Mouse (Mus musculus): Measurements from ENCODE around the gene Enah. TPM values are rescaled to one million over a fixed set of nuclear protein-coding genes. Genes with fewer than 3 reads are reported as not detected.
A peak's percentile ranks its signal among the peaks of the same experiment; 100 is the strongest.

Enah gene
- total and polyA plus RNA-seq, 2 experiments from 2014 or later: 13.2 to 77.9 TPM

DNA sequence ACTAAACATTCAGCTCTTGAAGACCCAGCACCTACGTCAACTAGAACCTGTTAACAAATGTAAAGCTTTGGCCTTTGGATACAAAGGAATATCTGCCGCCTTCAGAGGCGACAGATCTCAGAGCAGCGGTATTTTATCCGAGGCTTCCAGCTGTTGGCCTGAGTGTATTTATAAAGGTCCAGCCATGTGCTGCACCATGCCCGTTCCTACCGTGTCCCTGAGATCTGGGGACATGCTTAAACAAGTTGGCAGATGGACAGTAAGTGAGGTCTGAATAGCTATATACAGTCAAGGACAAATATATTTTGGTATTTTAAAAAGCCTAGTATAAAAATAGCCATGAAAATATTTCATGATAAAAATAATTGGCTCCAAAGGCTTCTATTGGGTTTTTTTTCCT is 32.6 kb upstream of the Enah start:
- DNase-seq (ENCODE audit: low spot score): peak; percentile 49
- Histone ChIP-seq H3K9ac (replicated peaks; ENCODE audit: low read depth, low read length) (no peak overlapping the region), H3K36me3 (replicated peaks; ENCODE audit: control insufficient read depth, insufficient read depth, low read length) (no peaks in the 10 kb centered on the region), H3K4me2 (ENCODE audit: low read depth, low read length) (no peak overlapping the region), H3K27ac (ENCODE audit: low read depth) (peak overlapping the region; percentile 51), H3K9me3 (replicated peaks; ENCODE audit: control insufficient read depth, low read length) (no peaks in the 10 kb centered on the region), H3K4me3 (ENCODE audit: low read depth, low read length) (no peak overlapping the region), H3K27me3 (ENCODE audit: control insufficient read depth, insufficient read depth, low read length) (no peaks in the 10 kb centered on the region), H3K4me1 (ENCODE audit: control insufficient read depth, insufficient read depth) (peaks cover 11% of the 10 kb centered on the region)
- TF ChIP-seq CTCF (IDR thresholded peaks at IDR 0.05; ENCODE audit: low read depth) (no peak), EP300 (IDR thresholded peaks at IDR 0.05; ENCODE audit: low read depth) (no peak)
- peak; percentile 81 for ATAC-seq (ENCODE audit: insufficient read depth, low read depth)
- WGBS: 37% methylated on average over 7 of the region's 7 CpGs

- Histone ChIP-seq H3K9me3 (replicated peaks; ENCODE audit: control insufficient read depth, low read length) (no peaks in the 10 kb centered on the region), H3K4me3 (ENCODE audit: low read depth, low read length) (no peak overlapping the region), H3K27me3 (ENCODE audit: control insufficient read depth, insufficient read depth, low read length) (no peaks in the 10 kb centered on the region), H3K27ac (ENCODE audit: low read depth) (no peak overlapping the region), H3K36me3 (replicated peaks; ENCODE audit: control insufficient read depth, insufficient read depth, low read length) (no peaks in the 10 kb centered on the region), H3K4me2 (ENCODE audit: low read depth, low read length) (no peak overlapping the region), H3K9ac (replicated peaks; ENCODE audit: low read depth, low read length) (no peak overlapping the region), H3K4me1 (ENCODE audit: control insufficient read depth, insufficient read depth) (peaks cover 3% of the 10 kb centered on the region; the same call in 1 of the 2 replicates)
- 80% methylated on average over 7 of the region's 7 CpGs for WGBS
- no peak for TF ChIP-seq CTCF (IDR thresholded peaks at IDR 0.05; ENCODE audit: low read depth)
- no peak for TF ChIP-seq EP300 (IDR thresholded peaks at IDR 0.05; ENCODE audit: low read depth)
- ATAC-seq (ENCODE audit: insufficient read depth, low read depth): no peak
- no peak for DNase-seq (ENCODE audit: low spot score)
Measured at GRCm38 (mm10) chr1:182049813-182050212, 30.0 kb upstream of the Enah start.

GRCm38 (mm10) chr1:182048101-182048500 is 28.3 kb upstream of the Enah start:
- Histone ChIP-seq H3K4me1 (ENCODE audit: control insufficient read depth, insufficient read depth) (peaks cover 3% of the 10 kb centered on the region; the same call in 1 of the 2 replicates), H3K27me3 (ENCODE audit: control insufficient read depth, insufficient read depth, low read length) (no peaks in the 10 kb centered on the region), H3K9ac (replicated peaks; ENCODE audit: low read depth, low read length) (no peak overlapping the region), H3K4me2 (ENCODE audit: low read depth, low read length) (no peak overlapping the region), H3K36me3 (replicated peaks; ENCODE audit: control insufficient read depth, insufficient read depth, low read length) (no peaks in the 10 kb centered on the region), H3K9me3 (replicated peaks; ENCODE audit: control insufficient read depth, low read length) (no peaks in the 10 kb centered on the region), H3K27ac (ENCODE audit: low read depth) (no peak overlapping the region), H3K4me3 (ENCODE audit: low read depth, low read length) (no peak overlapping the region)
- TF ChIP-seq CTCF (IDR thresholded peaks at IDR 0.05; ENCODE audit: low read depth) (no peak), EP300 (IDR thresholded peaks at IDR 0.05; ENCODE audit: low read depth) (no peak)
- ATAC-seq (ENCODE audit: insufficient read depth, low read depth) (no peak), DNase-seq (ENCODE audit: low spot score) (no peak)
- 75% methylated on average over 4 of the region's 4 CpGs for WGBS

- ATAC-seq (ENCODE audit: insufficient read depth, low read depth) (no peak), DNase-seq (ENCODE audit: low spot score) (no peak)
- Histone ChIP-seq H3K9me3 (replicated peaks; ENCODE audit: control insufficient read depth, low read length) (no peaks in the 10 kb centered on the region), H3K27ac (ENCODE audit: low read depth) (no peak overlapping the region), H3K4me3 (ENCODE audit: low read depth, low read length) (no peak overlapping the region), H3K4me2 (ENCODE audit: low read depth, low read length) (no peak overlapping the region), H3K4me1 (ENCODE audit: control insufficient read depth, insufficient read depth) (no peaks in the 10 kb centered on the region), H3K9ac (replicated peaks; ENCODE audit: low read depth, low read length) (no peak overlapping the region), H3K27me3 (ENCODE audit: control insufficient read depth, insufficient read depth, low read length) (no peaks in the 10 kb centered on the region), H3K36me3 (replicated peaks; ENCODE audit: control insufficient read depth, insufficient read depth, low read length) (no peaks in the 10 kb centered on the region)
- WGBS: 67% methylated on average over 3 of the region's 3 CpGs
- TF ChIP-seq CTCF (IDR thresholded peaks at IDR 0.05; ENCODE audit: low read depth) (no peak), EP300 (IDR thresholded peaks at IDR 0.05; ENCODE audit: low read depth) (no peak)
Measured at GRCm38 (mm10) chr1:182047016-182047690, 27.4 kb upstream of the Enah start.

DNA sequence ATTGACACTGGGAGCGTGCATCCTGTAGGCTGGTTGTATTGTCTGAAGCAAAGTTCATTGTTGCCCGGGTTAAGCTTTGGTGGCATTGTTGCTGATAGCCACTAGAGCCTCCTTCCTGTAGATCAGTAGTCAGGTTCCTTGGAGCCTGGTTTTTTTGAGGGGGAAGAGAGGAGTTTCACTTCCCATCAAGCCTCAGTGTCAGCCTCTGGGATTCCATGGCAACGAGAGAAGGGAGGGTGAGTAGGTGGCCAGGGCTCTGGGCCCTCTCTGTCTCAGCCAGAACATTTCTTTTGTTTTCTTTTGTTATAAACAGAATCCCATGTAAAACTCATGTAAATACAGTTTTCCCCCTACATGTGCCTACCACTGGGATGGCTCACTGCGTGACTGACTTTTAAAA is 25.4 kb upstream of the Enah start:
- no peak for DNase-seq (ENCODE audit: low spot score)
- Histone ChIP-seq H3K27ac (ENCODE audit: low read depth) (no peak overlapping the region), H3K4me1 (ENCODE audit: control insufficient read depth, insufficient read depth) (no peaks in the 10 kb centered on the region), H3K36me3 (replicated peaks; ENCODE audit: control insufficient read depth, insufficient read depth, low read length) (no peaks in the 10 kb centered on the region), H3K27me3 (ENCODE audit: control insufficient read depth, insufficient read depth, low read length) (no peaks in the 10 kb centered on the region), H3K4me2 (ENCODE audit: low read depth, low read length) (no peak overlapping the region), H3K9me3 (replicated peaks; ENCODE audit: control insufficient read depth, low read length) (no peaks in the 10 kb centered on the region), H3K9ac (replicated peaks; ENCODE audit: low read depth, low read length) (no peak overlapping the region), H3K4me3 (ENCODE audit: low read depth, low read length) (no peak overlapping the region)
- TF ChIP-seq CTCF (IDR thresholded peaks at IDR 0.05; ENCODE audit: low read depth): no peak
- ATAC-seq (ENCODE audit: insufficient read depth, low read depth): no peak
- 72% methylated on average over 4 of the region's 4 CpGs for WGBS

DNA sequence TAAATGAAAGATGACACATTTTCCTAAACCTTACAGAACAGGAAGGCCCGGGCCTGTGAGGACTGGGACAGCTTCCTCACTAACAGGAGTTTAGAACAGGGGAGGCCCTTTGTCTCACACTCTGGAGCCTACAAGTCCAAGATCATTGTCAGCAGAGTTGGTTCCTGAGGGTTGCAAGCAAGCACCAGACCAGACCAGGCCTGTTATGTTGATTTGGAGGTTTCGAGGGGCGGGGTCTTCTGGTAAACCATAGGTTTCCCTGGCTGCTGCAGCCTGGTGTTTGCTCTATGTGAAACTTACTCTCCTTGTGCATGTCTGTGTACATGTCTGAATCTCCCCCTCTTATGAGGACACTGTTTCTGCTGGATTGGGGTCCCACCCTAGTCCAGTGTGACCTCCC is 20.7 kb upstream of the Enah start:
- no peaks in the 10 kb centered on the region for H3K27me3 ChIP-seq (ENCODE audit: control insufficient read depth, insufficient read depth, low read length)
- H3K4me1 ChIP-seq (ENCODE audit: control insufficient read depth, insufficient read depth): no peaks in the 10 kb centered on the region
- no peak overlapping the region for H3K27ac ChIP-seq (ENCODE audit: low read depth)
- H3K36me3 ChIP-seq (replicated peaks; ENCODE audit: control insufficient read depth, insufficient read depth, low read length): no peaks in the 10 kb centered on the region
- TF ChIP-seq EP300 (IDR thresholded peaks at IDR 0.05; ENCODE audit: low read depth) (no peak), CTCF (IDR thresholded peaks at IDR 0.05; ENCODE audit: low read depth) (no peak)
- H3K4me3 ChIP-seq (ENCODE audit: low read depth, low read length): no peak overlapping the region
- H3K4me2 ChIP-seq (ENCODE audit: low read depth, low read length): no peak overlapping the region
- no peak overlapping the region for H3K9ac ChIP-seq (replicated peaks; ENCODE audit: low read depth, low read length)
- DNase-seq (ENCODE audit: low spot score) (no peak), ATAC-seq (ENCODE audit: insufficient read depth, low read depth) (no peak)
- WGBS: 85% methylated on average over 3 of the region's 3 CpGs
- H3K9me3 ChIP-seq (replicated peaks; ENCODE audit: control insufficient read depth, low read length): 0 out of 2 replicates have a peak, but pooled peaks cover 3% of the 10 kb centered on the region

Measured in heart, postnatal 0 days (tissue).